Mouse (Mus musculus) CH12.LX (cell line): ENCODE data around the gene Slc35f6. TPM values are rescaled to one million over a fixed set of nuclear protein-coding genes. Genes with fewer than 3 reads are reported as not detected.

Experiments used
- DNase-seq: peaks from one replicate; pipeline ENCODE4 v3.0.0-alpha.2; 2013; ENCODE audit errors: extremely low read depth
- H3K27ac ChIP-seq: 2 replicates; pipeline ENCODE4 v1.5.1; 2012; ENCODE audit warnings: low read depth, mild to moderate bottlenecking, control low read depth, moderate library complexity; ENCODE audit not compliant: insufficient read depth
- H3K27me3 ChIP-seq: replicated peaks from 2 replicates; pipeline ENCODE3; 2012; ENCODE audit warnings: inconsistent platforms
- H3K36me3 ChIP-seq, 2 experiments: replicated peaks in 1 of 2; 2 replicates each; pipeline versions ENCODE3 to v1.6.1; 2012; ENCODE audit warnings: inconsistent platforms in 1 of 2, low read length in 1 of 2, mild to moderate bottlenecking in 1 of 2, mixed read lengths in 1 of 2, moderate library complexity in 1 of 2; ENCODE audit not compliant: control insufficient read depth in 1 of 2, insufficient read depth in 1 of 2
- H3K4me1 ChIP-seq, 2 experiments: 2 replicates each; pipeline ENCODE4 v1.6.1; 2012; ENCODE audit warnings: inconsistent platforms in 1 of 2, moderate library complexity in 1 of 2; ENCODE audit not compliant: insufficient read depth in 2 of 2, control insufficient read depth in 1 of 2
- H3K4me2 ChIP-seq: 2 replicates; pipeline ENCODE4 v1.6.1; 2012; ENCODE audit warnings: low read depth, mild to moderate bottlenecking, control low read depth; ENCODE audit not compliant: poor library complexity, insufficient read depth, severe bottlenecking
- H3K4me3 ChIP-seq, 3 experiments: fragments of 150-350 bp in 1 of 3; sonication (generic) in 1 of 3; replicated peaks in 1 of 3; 2 replicates each; pipeline versions ENCODE3 to v1.5.1; 2011 to 2012; ENCODE audit warnings: low read depth in 2 of 3, low read length in 2 of 3, mild to moderate bottlenecking in 2 of 3, moderate library complexity in 2 of 3, control low read depth in 1 of 3, improper control_type of control experiment in 1 of 3, inconsistent platforms in 1 of 3, mixed read lengths in 1 of 3; ENCODE audit not compliant: poor library complexity in 1 of 3
- H3K79me2 ChIP-seq: replicated peaks from 2 replicates; pipeline ENCODE4 v1.6.1; 2012; ENCODE audit warnings: mild to moderate bottlenecking, moderate library complexity; ENCODE audit not compliant: control insufficient read depth, poor library complexity, insufficient read depth, severe bottlenecking; ENCODE audit errors: extremely low read depth
- H3K9ac ChIP-seq: 2 replicates; pipeline ENCODE4 v1.6.1; 2012; ENCODE audit warnings: low read depth, mild to moderate bottlenecking, control low read depth, moderate library complexity; ENCODE audit not compliant: insufficient read depth
- H3K9me3 ChIP-seq: replicated peaks from 2 replicates; pipeline ENCODE3; 2012; ENCODE audit warnings: low read length, inconsistent platforms, mixed read lengths
- CHD1 ChIP-seq: IDR thresholded peaks from 2 replicates; pipeline ENCODE4 v1.6.1; 2012; ENCODE audit warnings: low read depth, low read length, improper control_type of control experiment, inconsistent platforms
- CHD2 ChIP-seq: IDR thresholded peaks from 2 replicates; pipeline ENCODE4 v1.6.1; 2011; ENCODE audit warnings: low read length, improper control_type of control experiment
- ELF1 ChIP-seq: IDR thresholded peaks from 2 replicates; pipeline ENCODE4 v1.6.1; 2014; ENCODE audit warnings: low read depth, mild to moderate bottlenecking, inconsistent platforms, low read length, improper control_type of control experiment
- ETS1 ChIP-seq: conservative IDR thresholded peaks from 2 replicates; pipeline ENCODE4 v1.6.1; 2012; ENCODE audit warnings: low read depth, mild to moderate bottlenecking, inconsistent platforms, low read length, improper control_type of control experiment, moderate library complexity
- HCFC1 ChIP-seq: IDR thresholded peaks from 2 replicates; pipeline ENCODE4 v1.6.1; 2012; ENCODE audit warnings: low read depth, mild to moderate bottlenecking, inconsistent platforms, low read length, improper control_type of control experiment
- MAX ChIP-seq: IDR thresholded peaks from 2 replicates; pipeline ENCODE4 v1.6.1; 2011; ENCODE audit warnings: low read length, improper control_type of control experiment
- MAZ ChIP-seq: IDR thresholded peaks from 2 replicates; pipeline ENCODE4 v1.6.1; 2012; ENCODE audit warnings: low read depth, mild to moderate bottlenecking, inconsistent platforms, low read length, improper control_type of control experiment, moderate library complexity
- MEF2A ChIP-seq: IDR thresholded peaks from 2 replicates; pipeline ENCODE4 v1.6.1; 2014; ENCODE audit warnings: low read depth, mild to moderate bottlenecking, inconsistent platforms, low read length, improper control_type of control experiment, borderline replicate concordance
- MXI1 ChIP-seq: IDR thresholded peaks from 2 replicates; pipeline ENCODE4 v1.6.1; 2011; ENCODE audit warnings: mild to moderate bottlenecking, low read depth, low read length, improper control_type of control experiment
- MYC ChIP-seq: IDR thresholded peaks from 2 replicates; pipeline ENCODE4 v1.6.1; 2011; ENCODE audit warnings: low read depth, mild to moderate bottlenecking, improper control_type of control experiment, low read length
- NRF1 ChIP-seq: IDR thresholded peaks from 2 replicates; pipeline ENCODE4 v1.6.1; 2014; ENCODE audit warnings: low read depth, mild to moderate bottlenecking, inconsistent platforms, low read length, improper control_type of control experiment, moderate library complexity
- PAX5 ChIP-seq: IDR thresholded peaks from 2 replicates; pipeline ENCODE4 v1.6.1; 2012; ENCODE audit warnings: low read length, inconsistent platforms, mixed read lengths
- RCOR1 ChIP-seq: conservative IDR thresholded peaks from 2 replicates; pipeline ENCODE4 v1.6.1; 2012; ENCODE audit warnings: low read depth, mild to moderate bottlenecking, inconsistent platforms, low read length, improper control_type of control experiment
- SIN3A ChIP-seq: IDR thresholded peaks from 2 replicates; pipeline ENCODE4 v1.6.1; 2012; ENCODE audit warnings: low read length, improper control_type of control experiment, inconsistent platforms
- TCF12 ChIP-seq: IDR thresholded peaks from 2 replicates; pipeline ENCODE4 v1.6.1; 2014; ENCODE audit warnings: low read depth, mild to moderate bottlenecking, inconsistent platforms, low read length, improper control_type of control experiment
- UBTF ChIP-seq: IDR thresholded peaks from 2 replicates; pipeline ENCODE4 v1.6.1; 2012; ENCODE audit warnings: low read depth, mild to moderate bottlenecking, inconsistent platforms, low read length, improper control_type of control experiment, moderate library complexity
- ZMIZ1 ChIP-seq: IDR thresholded peaks from 2 replicates; pipeline ENCODE4 v1.6.1; 2012; ENCODE audit warnings: low read depth, mild to moderate bottlenecking, inconsistent platforms, low read length, improper control_type of control experiment
- dilution Hi-C: fragments of 300-500 bp; cut with MboI; formaldehyde crosslinking; loops from 2 replicates; pipeline ENCODE4 v1.14.3; 2020; ENCODE audit warnings: low sequenced_read_pairs; ENCODE audit not compliant: extremely low pct_unique_long_range_greater_than_20kb, extremely low pct_ligation_motif_present
- in situ Hi-C: fragments of 300-500 bp; cut with MboI; formaldehyde crosslinking; loops from 3 replicates; pipeline ENCODE4 v1.14.3; 2019; ENCODE audit warnings: low sequenced_read_pairs, low pct_ligation_motif_present, low pct_unique_long_range_greater_than_20kb, mixed read lengths
- polyA plus RNA-seq: library from polyadenylated mRNA; unstranded; fragments of >175 nt; gene quantifications from 2 replicates; pipeline ENCODE4 v1.2.1, GENCODE M21; 2012; ENCODE audit warnings: low read depth; ENCODE audit not compliant: insufficient read length
- total RNA-seq, 2 experiments: library from RNA; depleted of rRNA; stranded (reverse); fragments of 300-350 nt in 1 of 2; fragments of >200 nt in 1 of 2; gene quantifications; 2 replicates each; pipeline ENCODE4 v1.2.3; 2012 to 2014

Gene Slc35f6
- total and polyA plus RNA-seq, 3 experiments, result 8.9 to 9.5 (median 9.0) TPM

DNA sequence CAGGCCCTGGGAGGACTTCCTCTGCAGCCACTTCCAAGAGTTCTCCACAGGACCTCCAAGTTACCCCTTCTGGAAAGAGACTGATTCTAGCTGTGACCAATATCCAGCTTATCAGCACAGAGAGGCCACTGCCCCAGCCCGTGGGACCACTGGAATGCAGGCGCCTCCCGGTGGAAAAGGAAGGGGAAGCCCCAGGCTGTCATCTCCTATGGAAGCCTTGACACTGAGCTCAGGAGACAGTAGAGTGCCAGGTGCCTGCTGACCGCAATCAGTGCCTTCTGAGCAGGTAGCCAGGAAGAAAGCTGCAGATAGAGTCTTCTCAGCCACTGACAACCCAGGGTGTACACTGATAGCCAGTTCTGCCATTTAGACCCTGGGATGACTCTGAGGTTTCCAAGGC is 46.3 kb upstream of the Slc35f6 start:
- Histone ChIP-seq H3K9me3 (no peaks in the 10 kb centered on the region), H3K36me3 (no peaks in the 10 kb centered on the region), H3K4me2 (no peak overlapping the region), H3K9ac (no peak overlapping the region), H3K27ac (no peak overlapping the region), H3K4me1 (peaks cover 0 to 3% of the 10 kb centered on the region in 2 experiments; a peak in 1 of 4 replicates)
- TF ChIP-seq CHD1 (no peak), CHD2 (no peak), NRF1 (no peak), PAX5 (no peak), MYC (no peak)
- TF ChIP-seq, all 38 proteins: peak for 0
- peaks cover 6% of the 10 kb centered on the region for H3K27me3 ChIP-seq
- dilution Hi-C loops, result no loop called here
- DNase-seq, result no peak
- H3K4me3 ChIP-seq, result no peak overlapping the region
- H3K79me2 ChIP-seq, result no peaks in the 10 kb centered on the region
- in situ Hi-C loops, result no loop called here

DNA sequence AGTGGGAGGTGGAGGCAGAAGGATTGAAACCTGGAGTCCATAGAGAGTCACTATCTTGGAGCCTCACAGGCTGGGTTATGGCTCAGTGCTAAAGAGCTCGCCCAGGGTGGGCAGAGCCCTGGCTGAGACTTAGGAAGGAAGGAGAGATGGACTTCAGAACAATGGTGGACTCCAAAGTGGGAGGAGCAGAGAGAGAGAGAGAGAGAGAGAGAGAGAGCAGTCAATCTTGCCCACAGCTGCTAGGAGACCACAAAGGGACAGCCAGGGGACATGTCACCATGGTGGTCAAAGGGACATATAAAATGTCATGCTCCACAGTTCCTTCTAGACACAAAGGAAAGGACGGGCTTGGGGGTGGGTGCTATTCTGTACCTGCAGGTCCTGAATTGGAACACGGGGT is 44.5 kb upstream of the Slc35f6 start:
- no peak overlapping the region for H3K4me2 ChIP-seq
- peaks cover 6% of the 10 kb centered on the region for H3K27me3 ChIP-seq
- dilution Hi-C loops, result no loop called here
- no peaks in the 10 kb centered on the region for H3K9me3 ChIP-seq
- no peaks in the 10 kb centered on the region for H3K79me2 ChIP-seq
- H3K27ac ChIP-seq, result no peak overlapping the region
- TF ChIP-seq MAX (no peak), ZMIZ1 (no peak), SIN3A (no peak), RCOR1 (no peak), ETS1 (no peak), MXI1 (no peak), TCF12 (no peak), UBTF (no peak), MEF2A (no peak), NRF1 (no peak), HCFC1 (no peak), PAX5 (no peak), MAZ (no peak), ELF1 (no peak)
- H3K4me3 ChIP-seq, result no peak overlapping the region
- H3K4me1 ChIP-seq, result peaks cover 0 to 3% of the 10 kb centered on the region in 2 experiments; a peak in 1 of 4 replicates
- in situ Hi-C loops, result no loop called here
- H3K36me3 ChIP-seq, result no peaks in the 10 kb centered on the region
- no peak overlapping the region for H3K9ac ChIP-seq
- DNase-seq, result no peak
